Mouse (Mus musculus) right cerebral cortex, adult 2 months (tissue): ENCODE measurements around the gene Tnfrsf25.

ENCODE experiments used
- DNase-seq, 2 experiments: peaks; one replicate each; pipeline ENCODE4 v3.0.0; 2021 to 2022; ENCODE audit warnings: low spot score in 2 of 2

Gene Tnfrsf25

GRCm38 (mm10) chr4:152140441-152140840 lies 24.7 kb downstream of the Tnfrsf25 start:
- peak in 1 of 2 experiments; percentile 43 for DNase-seq

GRCm38 (mm10) chr4:152141521-152142135 lies 25.9 kb downstream of the Tnfrsf25 start:
- DNase-seq, result peak; percentile 45 to 49

- DNase-seq, result no peak
These were observed 27.9 kb downstream of the Tnfrsf25 start for GRCm38 (mm10) chr4:152143632-152144031.

- no peak for DNase-seq
These were observed 29.7 kb downstream of the Tnfrsf25 start for GRCm38 (mm10) chr4:152145473-152145872.

GRCm38 (mm10) chr4:152146033-152146827 lies 30.5 kb downstream of the Tnfrsf25 start:
- DNase-seq, result no peak

- no peak for DNase-seq
These were observed 34.8 kb downstream of the Tnfrsf25 start for GRCm38 (mm10) chr4:152150546-152150945.

GRCm38 (mm10) chr4:152151451-152151965 lies 35.8 kb downstream of the Tnfrsf25 start:
- DNase-seq, result no peak

GRCm38 (mm10) chr4:152151966-152152544 lies 36.3 kb downstream of the Tnfrsf25 start, which contains the start of gene Espn:
Espn (minus strand) TSS chr4:152152371.
- DNase-seq, result no peak

GRCm38 (mm10) chr4:152153771-152154177 lies 38.0 kb downstream of the Tnfrsf25 start:
- peak; percentile 77 to 80 for DNase-seq

GRCm38 (mm10) chr4:152155019-152155418 lies 39.3 kb downstream of the Tnfrsf25 start:
- no peak for DNase-seq

- peak; percentile 64 to 68 for DNase-seq
These were observed 42.2 kb downstream of the Tnfrsf25 start for GRCm38 (mm10) chr4:152157779-152158584.

GRCm38 (mm10) chr4:152158585-152159284 lies 43.0 kb downstream of the Tnfrsf25 start, which contains the start of gene Hes2:
Hes2 (plus strand) TSS chr4:152158867.
- no peak for DNase-seq

- DNase-seq, result no peak
These were observed 43.5 kb downstream of the Tnfrsf25 start for GRCm38 (mm10) chr4:152159285-152159678.

GRCm38 (mm10) chr4:152160748-152161147 lies 45.0 kb downstream of the Tnfrsf25 start:
- no peak for DNase-seq

- no peak for DNase-seq
These were observed 45.9 kb downstream of the Tnfrsf25 start for GRCm38 (mm10) chr4:152161601-152162000.

GRCm38 (mm10) chr4:152162748-152163147 lies 47.0 kb downstream of the Tnfrsf25 start:
- DNase-seq, result no peak

- peak; percentile 69 to 71 for DNase-seq
These were observed 49.5 kb downstream of the Tnfrsf25 start for GRCm38 (mm10) chr4:152165036-152165931.

GRCm38 (mm10) chr4:152168052-152168451 lies 52.3 kb downstream of the Tnfrsf25 start:
- no peak for DNase-seq

- DNase-seq, result no peak
These were observed 53.4 kb downstream of the Tnfrsf25 start for GRCm38 (mm10) chr4:152169103-152169502.
